Mouse (Mus musculus): ENCODE measurements around the gene Ttll8.

Gene Ttll8

GRCm38 (mm10) chr15:88885376-88885775, 68.8 kb downstream of the Ttll8 start:
- in situ Hi-C loops (cut with MboI; ENCODE audit: low sequenced_read_pairs) = no loop called here

- in situ Hi-C loops (cut with MboI; ENCODE audit: low sequenced_read_pairs) = no loop called here
These were observed 70.9 kb downstream of the Ttll8 start for GRCm38 (mm10) chr15:88883342-88883741.

GRCm38 (mm10) chr15:88882851-88883250, 71.4 kb downstream of the Ttll8 start:
- in situ Hi-C loops (cut with MboI; ENCODE audit: low sequenced_read_pairs) = no loop called here

- in situ Hi-C loops (cut with MboI; ENCODE audit: low sequenced_read_pairs) = no loop called here
These were observed 72.8 kb downstream of the Ttll8 start for GRCm38 (mm10) chr15:88881253-88882044.

GRCm38 (mm10) chr15:88877021-88877400, 77.2 kb downstream of the Ttll8 start:
- in situ Hi-C loops (cut with MboI; ENCODE audit: low sequenced_read_pairs) = loop anchor here (5.0 kb wide), 1 partner anchor 50 kb away; no protein-coding TSS in a partner anchor

- in situ Hi-C loops (cut with MboI; ENCODE audit: low sequenced_read_pairs) = loop anchor here (5.0 kb wide), 1 partner anchor 49 kb away; no protein-coding TSS in a partner anchor
These were observed 77.8 kb downstream of the Ttll8 start for GRCm38 (mm10) chr15:88876155-88877020.

GRCm38 (mm10) chr15:88875625-88876081, 78.6 kb downstream of the Ttll8 start:
- in situ Hi-C loops (cut with MboI; ENCODE audit: low sequenced_read_pairs) = loop anchor here (5.0 kb wide), 1 partner anchor 48 kb away; no protein-coding TSS in a partner anchor

- in situ Hi-C loops (cut with MboI; ENCODE audit: low sequenced_read_pairs) = no loop called here
These were observed 79.7 kb downstream of the Ttll8 start for GRCm38 (mm10) chr15:88874477-88874876.

GRCm38 (mm10) chr15:88874061-88874460, 80.2 kb downstream of the Ttll8 start:
- in situ Hi-C loops (cut with MboI; ENCODE audit: low sequenced_read_pairs) = no loop called here

- in situ Hi-C loops (cut with MboI; ENCODE audit: low sequenced_read_pairs) = no loop called here
These were observed 83.6 kb downstream of the Ttll8 start for GRCm38 (mm10) chr15:88870418-88871185.

- in situ Hi-C loops (cut with MboI; ENCODE audit: low sequenced_read_pairs) = no loop called here
These were observed 86.0 kb downstream of the Ttll8 start for GRCm38 (mm10) chr15:88868024-88868742.

- in situ Hi-C loops (cut with MboI; ENCODE audit: low sequenced_read_pairs) = no loop called here
These were observed 86.7 kb downstream of the Ttll8 start for GRCm38 (mm10) chr15:88867368-88868023.

- in situ Hi-C loops (cut with MboI; ENCODE audit: low sequenced_read_pairs) = no loop called here
These were observed 87.3 kb downstream of the Ttll8 start for GRCm38 (mm10) chr15:88866934-88867356.

GRCm38 (mm10) chr15:88865888-88866695, 88.1 kb downstream of the Ttll8 start:
- in situ Hi-C loops (cut with MboI; ENCODE audit: low sequenced_read_pairs) = no loop called here

GRCm38 (mm10) chr15:88865061-88865460, 89.2 kb downstream of the Ttll8 start:
- in situ Hi-C loops (cut with MboI; ENCODE audit: low sequenced_read_pairs) = no loop called here

- in situ Hi-C loops (cut with MboI; ENCODE audit: low sequenced_read_pairs) = no loop called here
These were observed 89.8 kb downstream of the Ttll8 start for GRCm38 (mm10) chr15:88864270-88865030.

GRCm38 (mm10) chr15:88863695-88864231, 90.5 kb downstream of the Ttll8 start:
- in situ Hi-C loops (cut with MboI; ENCODE audit: low sequenced_read_pairs) = no loop called here
